In the genomic region with DNA sequence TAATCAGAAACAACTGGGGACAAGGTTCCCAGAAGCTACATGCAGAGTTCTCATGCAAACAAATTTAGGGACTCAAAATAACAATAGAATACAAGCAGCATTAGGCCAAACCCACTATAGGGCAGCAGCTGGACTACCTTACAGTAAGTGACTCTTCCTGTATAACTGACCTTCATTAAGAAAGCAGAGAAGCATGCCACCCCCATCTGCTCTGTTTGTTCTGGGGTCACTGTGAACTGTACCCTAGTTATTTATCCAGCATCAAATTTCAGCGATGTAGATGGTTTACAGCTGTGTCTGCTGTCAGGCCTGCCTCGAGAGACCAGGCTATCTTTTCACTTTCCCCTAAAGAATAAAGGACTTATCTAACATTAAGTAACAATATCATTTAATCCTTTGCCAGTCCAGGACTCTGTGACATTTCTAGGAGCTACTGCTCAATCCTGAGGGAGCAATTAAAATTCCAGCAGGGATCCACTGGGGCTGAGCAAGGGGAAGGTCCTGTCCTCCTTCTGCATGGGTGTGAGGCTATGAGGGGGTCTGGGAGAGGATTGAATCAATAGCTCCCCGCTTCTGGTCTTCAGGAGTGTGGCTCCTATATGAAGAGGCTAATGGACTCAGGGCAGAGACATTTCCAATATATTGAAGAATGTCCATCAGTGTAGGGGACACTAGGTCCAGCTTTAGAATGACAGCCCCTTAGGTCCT, we compare ENCODE assay signal across 27 mouse cellular contexts. TPM values are rescaled to one million over a fixed set of nuclear protein-coding genes. Genes with fewer than 3 reads are reported as not detected.
"Had no signal": no experiment of that assay in that cellular context is flagged by ENCODE, and none has a peak within 500 bp of the region (broad histone marks: within the 10 kb centered on the region; RNA-seq: fewer than 3 reads in every experiment).

No protein-coding gene starts in this region.

- H3K4me1 ChIP-seq: liver, embryonic 13.5 days; lung, embryonic 15.5 days; megakaryocyte, embryonic 14.5 days; neural tube, embryonic 12.5 days; neural tube, embryonic 15.5 days had no signal

- H3K9me3 ChIP-seq: liver, embryonic 13.5 days; lung, embryonic 15.5 days; megakaryocyte, embryonic 14.5 days; midbrain, embryonic 10.5 days; neural tube, embryonic 12.5 days; neural tube, embryonic 15.5 days had no signal

- H3K36me3 ChIP-seq: liver, embryonic 13.5 days; lung, embryonic 15.5 days; midbrain, embryonic 10.5 days; neural tube, embryonic 12.5 days; neural tube, embryonic 15.5 days had no signal

- ATAC-seq: inflammation-experienced regulatory T-cells, adult 6 months; intestine, embryonic 16.5 days had no signal

- DNase-seq: kidney, adult 18-20 months; kidney, postnatal 14 days; layer of hippocampus, postnatal 36 days; liver, embryonic 13.5 days; lung, postnatal 10 days; lung, postnatal 36 days; midbrain, embryonic 14.5 days; right cerebral cortex, adult 18-20 months; right cerebral cortex, postnatal 14 days; right cerebral cortex, postnatal 4 days; thymus, adult 18-20 months; thymus, postnatal 36 days had no signal

- H3K9ac ChIP-seq: liver, embryonic 13.5 days; lung, embryonic 15.5 days; neural tube, embryonic 12.5 days; neural tube, embryonic 15.5 days had no signal

- H3K4me2 ChIP-seq: liver, embryonic 13.5 days; lung, embryonic 15.5 days; neural tube, embryonic 12.5 days; neural tube, embryonic 15.5 days had no signal

- H3K27me3 ChIP-seq: liver, embryonic 13.5 days; lung, embryonic 15.5 days; neural tube, embryonic 12.5 days; neural tube, embryonic 15.5 days had no signal

- H3K27ac ChIP-seq: left cerebral cortex, adult 2 months; liver, embryonic 13.5 days; lung, embryonic 15.5 days; midbrain, embryonic 10.5 days; neural tube, embryonic 12.5 days; neural tube, embryonic 15.5 days had no signal

- H3K4me3 ChIP-seq: left cerebral cortex, adult 2 months; liver, embryonic 13.5 days; lung, embryonic 15.5 days; megakaryocyte, embryonic 14.5 days; midbrain, embryonic 10.5 days; neural tube, embryonic 12.5 days; neural tube, embryonic 15.5 days had no signal

RNA-seq across cellular contexts. Expression of a gene that starts 38.5 kb away (rescaled TPM):
- total RNA-seq: liver, adult 2 months had no signal
- polyA plus RNA-seq: inflammation-experienced regulatory T-cells, adult 6 months; intestine, embryonic 16.5 days; limb, embryonic 11.5 days; limb, embryonic 14.5 days; liver, adult 2 months; liver, embryonic 13.5 days; liver, embryonic 16.5 days; lung, embryonic 15.5 days; stomach, embryonic 14.5 days; testis, adult 2 months; urinary bladder, adult 2 months had no signal
